Mouse (Mus musculus): ENCODE results near the gene Cdsn. TPM values are rescaled to one million over a fixed set of nuclear protein-coding genes. Genes with fewer than 3 reads are reported as not detected.

Cdsn gene
- total and polyA plus RNA-seq, 2 experiments from 2014 or later: 0.23 to 0.48 TPM

- no peak overlapping the region for H3K4me3 ChIP-seq (ENCODE audit: low read depth, low read length)
- ATAC-seq (ENCODE audit: insufficient read depth, low read depth): no peak
- H3K36me3 ChIP-seq (replicated peaks; ENCODE audit: control insufficient read depth, insufficient read depth, low read length): no peaks in the 10 kb centered on the region
- H3K27ac ChIP-seq (ENCODE audit: low read depth): no peak overlapping the region
- WGBS: 83% methylated on average over 14 of the region's 14 CpGs
- TF ChIP-seq CTCF (IDR thresholded peaks at IDR 0.05; ENCODE audit: low read depth): no peak
- TF ChIP-seq EP300 (IDR thresholded peaks at IDR 0.05; ENCODE audit: low read depth): no peak
- H3K9me3 ChIP-seq (replicated peaks; ENCODE audit: control insufficient read depth, low read length): no peaks in the 10 kb centered on the region
- H3K4me1 ChIP-seq (ENCODE audit: control insufficient read depth, insufficient read depth): no peaks in the 10 kb centered on the region
- no peak overlapping the region for H3K4me2 ChIP-seq (ENCODE audit: low read depth, low read length)
- no peak overlapping the region for H3K9ac ChIP-seq (replicated peaks; ENCODE audit: low read depth, low read length)
- H3K27me3 ChIP-seq (ENCODE audit: control insufficient read depth, insufficient read depth, low read length): peaks cover 9% of the 10 kb centered on the region
- no peak for DNase-seq (ENCODE audit: low spot score)
These were observed 18.9 kb downstream of the Cdsn start for GRCm38 (mm10) chr17:35570836-35571235.

- Histone ChIP-seq H3K9ac (replicated peaks; ENCODE audit: low read depth, low read length) (no peak overlapping the region), H3K27me3 (ENCODE audit: control insufficient read depth, insufficient read depth, low read length) (peaks cover 12% of the 10 kb centered on the region), H3K27ac (ENCODE audit: low read depth) (no peak overlapping the region), H3K4me3 (ENCODE audit: low read depth, low read length) (no peak overlapping the region), H3K4me1 (ENCODE audit: control insufficient read depth, insufficient read depth) (no peaks in the 10 kb centered on the region), H3K4me2 (ENCODE audit: low read depth, low read length) (no peak overlapping the region), H3K9me3 (replicated peaks; ENCODE audit: control insufficient read depth, low read length) (no peaks in the 10 kb centered on the region), H3K36me3 (replicated peaks; ENCODE audit: control insufficient read depth, insufficient read depth, low read length) (no peaks in the 10 kb centered on the region)
- 98% methylated on average over 7 of the region's 7 CpGs for WGBS
- no peak for DNase-seq (ENCODE audit: low spot score)
- no peak for TF ChIP-seq EP300 (IDR thresholded peaks at IDR 0.05; ENCODE audit: low read depth)
- no peak for TF ChIP-seq CTCF (IDR thresholded peaks at IDR 0.05; ENCODE audit: low read depth)
- ATAC-seq (ENCODE audit: insufficient read depth, low read depth): no peak
These were observed 19.5 kb downstream of the Cdsn start for GRCm38 (mm10) chr17:35571477-35571876.

- no peak overlapping the region for H3K4me2 ChIP-seq (ENCODE audit: low read depth, low read length)
- H3K4me3 ChIP-seq (ENCODE audit: low read depth, low read length): no peak overlapping the region
- 20% methylated on average over 6 of the region's 6 CpGs for WGBS
- TF ChIP-seq EP300 (IDR thresholded peaks at IDR 0.05; ENCODE audit: low read depth) (no peak), CTCF (IDR thresholded peaks at IDR 0.05; ENCODE audit: low read depth) (peak; percentile 100)
- H3K27me3 ChIP-seq (ENCODE audit: control insufficient read depth, insufficient read depth, low read length): peaks cover 8% of the 10 kb centered on the region; the same call in 1 of the 2 replicates
- no peaks in the 10 kb centered on the region for H3K4me1 ChIP-seq (ENCODE audit: control insufficient read depth, insufficient read depth)
- DNase-seq (ENCODE audit: low spot score): peak; percentile 59
- H3K9ac ChIP-seq (replicated peaks; ENCODE audit: low read depth, low read length): no peak overlapping the region
- H3K9me3 ChIP-seq (replicated peaks; ENCODE audit: control insufficient read depth, low read length): no peaks in the 10 kb centered on the region
- H3K27ac ChIP-seq (ENCODE audit: low read depth): no peak overlapping the region
- ATAC-seq (ENCODE audit: insufficient read depth, low read depth): 0 out of 2 replicates have a peak, but pooled peaks have one; percentile 47
- H3K36me3 ChIP-seq (replicated peaks; ENCODE audit: control insufficient read depth, insufficient read depth, low read length): no peaks in the 10 kb centered on the region
These were observed 26.3 kb downstream of the Cdsn start for GRCm38 (mm10) chr17:35578211-35578610.

GRCm38 (mm10) chr17:35582900-35583299 lies 31.0 kb downstream of the Cdsn start:
- no peak overlapping the region for H3K4me3 ChIP-seq (ENCODE audit: low read depth, low read length)
- TF ChIP-seq CTCF (IDR thresholded peaks at IDR 0.05; ENCODE audit: low read depth): peak; percentile 38
- no peak for TF ChIP-seq EP300 (IDR thresholded peaks at IDR 0.05; ENCODE audit: low read depth)
- H3K27ac ChIP-seq (ENCODE audit: low read depth): no peak overlapping the region
- no peaks in the 10 kb centered on the region for H3K4me1 ChIP-seq (ENCODE audit: control insufficient read depth, insufficient read depth)
- no peaks in the 10 kb centered on the region for H3K36me3 ChIP-seq (replicated peaks; ENCODE audit: control insufficient read depth, insufficient read depth, low read length)
- no peak for DNase-seq (ENCODE audit: low spot score)
- H3K9me3 ChIP-seq (replicated peaks; ENCODE audit: control insufficient read depth, low read length): no peaks in the 10 kb centered on the region; the same call in 1 of the 2 replicates
- no peak overlapping the region for H3K9ac ChIP-seq (replicated peaks; ENCODE audit: low read depth, low read length)
- 0 out of 2 replicates have a peak, but pooled peaks cover 5% of the 10 kb centered on the region for H3K27me3 ChIP-seq (ENCODE audit: control insufficient read depth, insufficient read depth, low read length)
- no peak overlapping the region for H3K4me2 ChIP-seq (ENCODE audit: low read depth, low read length)
- 91% methylated on average over 1 of the region's 1 CpGs for WGBS
- no peak for ATAC-seq (ENCODE audit: insufficient read depth, low read depth)

- ATAC-seq (ENCODE audit: insufficient read depth, low read depth) (peak; percentile 78), DNase-seq (ENCODE audit: low spot score) (peak; percentile 61)
- H3K4me2 ChIP-seq (ENCODE audit: low read depth, low read length): peak overlapping the region; percentile 42
- H3K27me3 ChIP-seq (ENCODE audit: control insufficient read depth, insufficient read depth, low read length): 0 out of 2 replicates have a peak, but pooled peaks cover 5% of the 10 kb centered on the region
- no peaks in the 10 kb centered on the region for H3K36me3 ChIP-seq (replicated peaks; ENCODE audit: control insufficient read depth, insufficient read depth, low read length)
- no peaks in the 10 kb centered on the region; the same call in 1 of the 2 replicates for H3K9me3 ChIP-seq (replicated peaks; ENCODE audit: control insufficient read depth, low read length)
- H3K27ac ChIP-seq (ENCODE audit: low read depth): no peak overlapping the region
- H3K4me3 ChIP-seq (ENCODE audit: low read depth, low read length): no peak overlapping the region
- 11% methylated on average over 16 of the region's 16 CpGs for WGBS
- H3K4me1 ChIP-seq (ENCODE audit: control insufficient read depth, insufficient read depth): no peaks in the 10 kb centered on the region
- H3K9ac ChIP-seq (replicated peaks; ENCODE audit: low read depth, low read length): no peak overlapping the region
- TF ChIP-seq CTCF (IDR thresholded peaks at IDR 0.05; ENCODE audit: low read depth) (peak; percentile 83), EP300 (IDR thresholded peaks at IDR 0.05; ENCODE audit: low read depth) (no peak)
These were observed 32.5 kb downstream of the Cdsn start for GRCm38 (mm10) chr17:35584330-35584937.

- Histone ChIP-seq H3K9me3 (replicated peaks; ENCODE audit: control insufficient read depth, low read length) (no peaks in the 10 kb centered on the region; the same call in 1 of the 2 replicates), H3K4me1 (ENCODE audit: control insufficient read depth, insufficient read depth) (no peaks in the 10 kb centered on the region), H3K27ac (ENCODE audit: low read depth) (no peak overlapping the region), H3K27me3 (ENCODE audit: control insufficient read depth, insufficient read depth, low read length) (0 out of 2 replicates have a peak, but pooled peaks cover 5% of the 10 kb centered on the region), H3K36me3 (replicated peaks; ENCODE audit: control insufficient read depth, insufficient read depth, low read length) (no peaks in the 10 kb centered on the region), H3K4me3 (ENCODE audit: low read depth, low read length) (no peak overlapping the region), H3K4me2 (ENCODE audit: low read depth, low read length) (no peak overlapping the region), H3K9ac (replicated peaks; ENCODE audit: low read depth, low read length) (no peak overlapping the region)
- ATAC-seq (ENCODE audit: insufficient read depth, low read depth): no peak
- no peak for TF ChIP-seq CTCF (IDR thresholded peaks at IDR 0.05; ENCODE audit: low read depth)
- TF ChIP-seq EP300 (IDR thresholded peaks at IDR 0.05; ENCODE audit: low read depth): no peak
- 68% methylated on average over 1 of the region's 1 CpGs for WGBS
- DNase-seq (ENCODE audit: low spot score): no peak
These were observed 35.4 kb downstream of the Cdsn start for GRCm38 (mm10) chr17:35587291-35587690.
